Mouse (Mus musculus) myocyte (in vitro differentiated cells): ENCODE data around the gene Gm13090.

ENCODE experiments used
- MAX ChIP-seq: IDR thresholded peaks from one replicate; pipeline ENCODE4 v1.6.1; 2011; ENCODE audit warnings: low read depth, mild to moderate bottlenecking, control low read depth
- MYOD1 ChIP-seq, 3 experiments: IDR thresholded peaks; one replicate each; pipeline ENCODE4 v1.6.1; 2011; ENCODE audit warnings: control low read depth in 2 of 3, low read depth in 2 of 3, mild to moderate bottlenecking in 2 of 3, moderate library complexity in 1 of 3; ENCODE audit not compliant: insufficient read length in 2 of 3, control insufficient read depth in 1 of 3
- POLR2A ChIP-seq: IDR thresholded peaks from one replicate; pipeline ENCODE4 v1.6.1; 2011; ENCODE audit warnings: low read depth, mild to moderate bottlenecking, control low read depth, moderate library complexity; ENCODE audit not compliant: insufficient read length
- SRF ChIP-seq: IDR thresholded peaks from one replicate; pipeline ENCODE4 v1.6.1; 2011; ENCODE audit warnings: low read depth; ENCODE audit not compliant: control insufficient read depth, insufficient read length

DNA sequence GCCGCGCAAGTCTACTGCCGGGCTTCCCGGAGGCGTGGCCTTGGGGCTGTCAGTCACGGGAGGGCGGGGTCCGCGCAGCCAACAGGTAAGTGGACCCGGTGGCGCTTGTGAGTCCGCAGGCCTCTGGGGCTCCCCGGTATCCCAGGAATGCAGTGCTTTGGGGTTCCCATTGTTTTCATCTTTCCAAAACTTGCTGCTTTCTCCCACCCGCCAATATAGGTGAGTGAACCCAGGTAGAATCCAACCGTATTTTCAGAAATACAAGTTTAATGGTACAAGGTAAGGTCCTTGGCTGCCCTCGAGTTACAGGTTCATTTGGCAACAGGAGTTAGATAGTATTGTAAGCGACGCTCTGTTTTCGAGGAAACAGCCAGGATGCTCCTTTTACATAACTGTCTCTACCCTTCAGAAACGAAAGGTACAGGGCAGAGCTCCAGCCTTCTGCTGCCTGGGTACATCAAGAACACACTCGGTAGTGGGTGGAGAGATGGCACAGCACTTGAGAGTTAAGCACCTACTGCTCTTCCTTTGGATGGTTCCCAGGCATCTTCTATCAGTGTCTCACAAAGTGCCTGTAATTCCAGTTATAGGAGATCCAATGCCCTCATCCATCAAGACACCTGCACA, 44.3 kb upstream of the Gm13090 start:
- TF ChIP-seq POLR2A (no peak), MYOD1 (IDR thresholded peaks at IDR 0.05; ENCODE audit: control insufficient read depth in 1 of 3, insufficient read length in 2 of 3, low read depth in 2 of 3) (no peak), SRF (no peak), MAX (no peak)
